Mouse (Mus musculus) skeletal muscle tissue, adult 2 months (tissue): Measurements from ENCODE around the gene Dock11.

Experiments
- DNase-seq: peaks from one replicate; pipeline ENCODE4 v3.0.0-alpha.2; 2012; ENCODE audit warnings: low read depth, low spot score

Dock11 gene

GRCm38 (mm10) chrX:35950135-35950534, 61.5 kb downstream of the Dock11 start:
- no peak for DNase-seq

DNA sequence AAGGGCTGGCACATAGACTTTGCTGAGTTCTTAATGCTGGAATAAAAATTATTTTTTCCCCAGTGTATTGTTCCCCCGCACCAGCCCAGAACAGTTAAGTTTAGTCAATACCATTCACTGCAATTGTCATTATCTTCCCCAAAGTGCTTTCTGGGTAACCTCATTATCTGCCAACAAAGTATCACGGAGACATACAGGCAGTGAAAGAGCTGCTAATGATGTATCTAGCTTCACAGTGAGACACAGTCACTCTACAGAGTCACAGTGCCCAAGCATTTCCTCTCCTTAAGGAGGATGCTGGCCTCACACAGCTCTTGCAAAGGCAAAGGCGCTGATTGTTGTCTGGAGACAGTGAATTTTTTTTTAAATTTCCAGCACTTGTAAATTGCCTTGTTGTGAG, 63.3 kb downstream of the Dock11 start:
- no peak for DNase-seq

DNA sequence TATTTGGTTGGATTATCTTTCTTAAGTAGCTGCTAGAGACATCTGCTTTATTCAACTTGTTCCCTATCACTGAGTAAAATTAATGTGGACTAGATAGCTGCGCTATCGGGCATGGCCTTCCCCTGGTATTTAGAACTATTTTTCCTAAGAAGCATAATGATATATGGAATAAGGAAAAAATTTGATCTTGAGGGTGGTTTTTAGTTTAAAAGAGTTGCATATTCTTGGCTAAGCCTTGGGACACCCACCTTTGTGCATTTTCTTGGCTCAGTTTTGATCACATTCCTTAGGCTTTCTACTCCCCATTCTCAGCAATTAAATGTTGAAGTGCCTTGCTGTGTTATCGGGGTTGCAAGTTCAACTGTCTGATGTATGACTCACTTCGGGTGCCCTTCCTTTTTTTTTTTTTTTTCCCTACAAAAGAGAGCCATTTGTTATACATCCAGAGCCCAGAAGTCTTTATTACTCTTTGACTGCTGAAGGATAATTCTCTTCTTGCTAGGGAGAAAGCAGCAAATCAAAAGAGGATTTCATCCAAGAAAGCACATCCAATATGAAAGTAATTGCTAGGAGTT, 64.0 kb downstream of the Dock11 start:
- no peak for DNase-seq

DNA sequence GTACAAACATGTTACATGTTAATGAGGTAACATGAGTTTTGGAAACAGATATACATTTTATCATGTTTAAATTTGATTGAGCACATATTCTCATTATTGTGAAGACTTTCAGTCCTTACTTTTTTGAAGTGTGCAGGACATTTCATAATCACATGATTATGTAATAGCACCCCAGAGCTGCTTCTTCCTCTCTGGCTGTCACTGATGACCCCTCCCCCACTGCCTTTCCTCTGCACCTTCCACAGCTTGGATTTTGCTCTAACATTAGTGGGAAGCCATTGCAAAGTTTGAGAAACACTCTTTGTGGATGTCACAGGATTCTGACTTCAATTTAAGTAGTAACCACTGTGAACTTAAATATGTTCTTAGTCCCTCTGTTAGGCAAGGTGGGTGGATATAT, 67.6 kb downstream of the Dock11 start:
- no peak for DNase-seq

DNA sequence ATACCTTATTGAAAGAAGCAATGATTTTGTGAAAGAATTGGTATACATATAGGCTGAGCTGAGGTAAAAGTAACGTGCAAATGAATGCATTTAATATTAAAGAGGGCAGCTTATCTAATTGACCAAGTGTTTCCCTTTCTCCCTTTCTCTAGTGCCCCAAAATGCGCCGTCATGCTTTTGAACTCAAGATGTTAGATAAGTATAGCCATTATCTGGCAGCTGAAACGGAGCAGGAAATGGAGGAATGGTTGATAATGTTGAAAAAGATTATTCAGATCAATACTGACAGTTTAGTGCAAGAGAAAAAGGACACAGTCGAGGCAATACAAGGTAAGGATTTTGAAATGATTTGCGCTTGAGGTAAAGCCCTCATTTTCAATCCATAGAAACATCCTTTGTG, 74.5 kb downstream of the Dock11 start:
- no peak for DNase-seq

GRCm38 (mm10) chrX:35969276-35969675, 80.6 kb downstream of the Dock11 start:
- no peak for DNase-seq

GRCm38 (mm10) chrX:35976657-35977056, 88.0 kb downstream of the Dock11 start:
- DNase-seq = no peak

DNA sequence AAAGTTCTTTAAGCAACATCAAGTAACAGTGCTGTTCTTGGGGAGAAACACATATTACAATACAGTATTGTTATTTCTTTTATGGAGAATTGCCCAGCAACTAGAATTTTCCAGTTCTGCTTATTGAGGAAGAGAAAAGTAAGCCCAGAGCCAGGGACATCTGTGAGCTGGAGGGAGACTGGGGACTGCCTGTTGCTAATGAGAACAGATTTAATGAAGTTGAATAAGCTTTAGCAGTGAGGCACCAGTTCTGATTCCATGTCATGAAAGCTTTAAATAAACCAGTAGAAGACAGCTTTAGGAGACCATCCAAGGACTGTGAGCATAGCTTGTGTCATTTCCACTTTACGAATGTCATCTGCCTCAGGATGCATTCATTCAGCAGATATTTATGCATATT, 99.3 kb downstream of the Dock11 start:
- no peak for DNase-seq

GRCm38 (mm10) chrX:35990508-35991095, 102.0 kb downstream of the Dock11 start:
- DNase-seq = no peak

DNA sequence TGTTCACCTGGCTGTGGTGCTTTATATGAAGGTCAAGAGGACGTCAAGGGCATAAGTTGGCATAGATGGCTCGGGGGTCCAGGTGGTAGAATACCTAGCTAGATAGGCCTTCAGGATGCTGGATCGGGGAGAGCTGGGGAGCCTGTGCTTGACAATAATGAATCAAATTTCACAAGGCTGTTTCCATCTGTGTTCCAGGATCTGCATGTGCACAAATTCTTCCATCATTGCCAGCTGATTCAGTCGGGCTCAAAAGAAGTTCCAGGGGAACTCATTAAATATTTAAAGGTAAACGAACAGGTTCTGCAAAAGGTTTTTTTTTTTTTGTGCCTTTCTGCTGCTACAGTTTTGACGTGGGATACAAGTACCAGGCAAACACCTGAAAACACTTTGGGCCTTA, 105.6 kb downstream of the Dock11 start:
- DNase-seq = no peak

GRCm38 (mm10) chrX:35997004-35997403, 108.4 kb downstream of the Dock11 start:
- peak; percentile 7 for DNase-seq

GRCm38 (mm10) chrX:35997793-35998419, 109.3 kb downstream of the Dock11 start:
- no peak for DNase-seq

DNA sequence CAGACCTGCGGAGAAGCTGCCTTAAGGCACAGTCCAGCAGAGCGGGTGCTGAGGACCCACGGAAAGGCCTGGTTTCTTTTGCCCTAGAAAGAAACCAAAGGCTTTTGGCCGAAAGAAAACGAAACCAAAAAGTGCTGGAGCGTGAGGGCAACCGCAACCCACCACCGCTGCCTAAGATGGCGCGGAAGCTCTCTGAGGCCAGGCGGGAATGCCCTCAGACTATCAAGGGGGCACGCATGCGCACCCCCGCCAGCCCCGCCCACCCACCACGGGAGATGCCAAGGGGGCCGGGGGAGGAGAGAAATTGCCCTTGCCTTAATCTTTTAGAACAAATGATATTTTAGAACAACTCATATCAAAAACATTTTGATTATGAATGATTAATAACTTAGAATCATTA, 137.0 kb downstream of the Dock11 start:
- no peak for DNase-seq

GRCm38 (mm10) chrX:36031113-36031512, 142.5 kb downstream of the Dock11 start:
- DNase-seq = no peak

DNA sequence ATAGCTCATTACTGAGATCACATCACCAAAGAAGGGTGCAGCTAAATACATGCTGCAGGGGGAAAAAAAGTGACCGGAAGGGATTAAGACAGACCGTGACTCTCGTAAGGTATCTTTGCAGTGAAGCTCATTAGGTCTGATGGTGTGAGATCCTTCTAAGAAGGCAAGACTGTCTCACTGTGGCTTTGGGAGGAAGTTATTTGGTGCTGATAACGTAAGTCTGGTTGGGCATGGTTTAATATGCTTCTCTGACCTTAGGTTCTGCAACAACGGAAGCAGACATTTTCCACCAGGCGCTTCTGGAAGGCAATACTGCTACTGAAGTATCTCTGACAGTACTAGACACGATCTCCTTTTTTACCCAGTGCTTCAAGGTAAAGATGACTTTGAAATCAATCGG, 145.4 kb downstream of the Dock11 start:
- no peak for DNase-seq

GRCm38 (mm10) chrX:36045731-36046130, 157.1 kb downstream of the Dock11 start:
- no peak for DNase-seq

- DNase-seq = peak; percentile 14
Measured at GRCm38 (mm10) chrX:36047451-36047850, 158.8 kb downstream of the Dock11 start.

GRCm38 (mm10) chrX:36050312-36050711, 161.7 kb downstream of the Dock11 start:
- DNase-seq = no peak

DNA sequence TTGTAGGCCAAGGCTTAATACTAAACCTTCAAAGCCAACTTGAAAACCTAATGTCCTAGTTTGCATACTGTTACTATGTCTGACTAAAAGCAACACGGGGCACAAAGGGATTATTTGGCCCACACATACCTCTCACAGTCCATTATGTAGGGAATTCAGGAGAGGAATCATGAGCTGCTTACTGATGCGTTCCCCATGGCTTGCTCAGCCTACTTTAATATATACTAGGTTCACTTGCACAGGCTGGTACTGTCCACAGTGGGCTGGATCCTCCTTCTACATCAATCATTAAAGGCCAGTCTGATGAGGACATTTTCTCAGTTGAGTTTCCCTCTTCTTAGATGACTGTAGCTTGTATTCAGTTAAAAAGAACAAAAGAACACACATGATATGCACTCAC, 185.4 kb downstream of the Dock11 start:
- no peak for DNase-seq

DNA sequence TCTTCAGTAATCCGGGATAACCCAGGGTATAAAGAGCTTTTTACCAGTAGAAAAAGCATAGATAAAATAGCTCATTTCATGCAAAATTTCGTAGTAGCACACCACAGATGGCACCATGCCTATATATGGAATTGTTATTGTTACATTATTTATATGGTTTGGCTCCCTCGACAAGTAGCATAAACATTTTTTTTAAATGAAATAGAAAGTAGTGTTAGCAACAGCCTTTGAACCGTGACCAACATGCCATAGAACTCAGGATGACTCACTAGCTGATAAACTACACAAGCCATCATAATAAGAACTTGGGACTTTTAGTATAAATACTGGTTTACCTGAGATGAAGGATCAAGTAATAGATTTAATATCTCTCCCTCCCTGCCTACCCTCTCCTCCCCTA, 188.5 kb downstream of the Dock11 start:
- DNase-seq = no peak

DNA sequence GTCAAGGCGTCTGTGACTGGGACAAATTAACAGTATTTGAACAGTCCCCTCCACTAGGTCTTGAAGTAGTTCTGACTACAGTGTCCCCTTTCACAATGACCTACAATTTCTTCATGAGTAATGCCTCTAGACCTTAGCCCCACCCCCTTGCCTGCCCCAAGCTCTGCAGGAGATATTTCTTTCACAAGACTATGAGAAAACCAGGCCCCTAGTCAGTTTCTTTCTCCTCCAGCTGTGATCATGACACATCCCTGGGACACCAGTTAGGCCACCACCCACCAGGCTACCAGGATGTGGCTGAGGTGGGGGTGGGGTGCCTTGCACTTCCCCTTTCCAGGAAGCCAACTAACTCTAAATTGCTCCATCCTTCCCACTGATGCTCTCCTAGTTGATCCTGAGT, 194.3 kb downstream of the Dock11 start:
- peak; percentile 21 for DNase-seq

- DNase-seq = no peak
Measured at GRCm38 (mm10) chrX:36088464-36089256, 200.0 kb downstream of the Dock11 start.

GRCm38 (mm10) chrX:36100883-36101282, 212.3 kb downstream of the Dock11 start:
- DNase-seq = peak; percentile 10
